Comparison of ENCODE assay signal across 19 mouse cellular contexts in the genomic region with DNA sequence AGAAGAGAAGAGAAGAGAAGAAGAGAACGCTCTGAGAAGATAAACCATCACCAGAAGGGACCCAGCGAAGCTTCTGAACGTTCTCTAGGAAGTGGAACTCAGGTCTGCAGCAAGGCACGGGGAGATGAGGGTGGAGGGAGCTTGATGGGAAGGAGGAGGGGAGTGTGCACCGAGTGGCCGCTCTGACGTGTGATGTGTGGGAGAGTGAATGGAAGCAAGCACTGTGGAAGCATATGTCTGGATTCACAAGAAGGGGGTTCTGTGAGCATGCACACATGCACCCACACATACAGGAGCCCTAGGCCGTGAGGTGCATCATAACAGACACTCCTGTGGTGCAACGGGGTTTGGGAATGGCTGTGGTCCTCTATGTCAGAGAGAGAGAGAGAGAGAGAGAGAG. TPM values are rescaled to one million over a fixed set of nuclear protein-coding genes. Genes with fewer than 3 reads are reported as not detected.
DNase-seq lines count a peak whose midpoint lies in the region.
"Had no signal": no experiment of that assay in that cellular context is flagged by ENCODE, and none has a peak within 500 bp of the region (broad histone marks: within the 10 kb centered on the region; RNA-seq: fewer than 3 reads in every experiment).

No protein-coding gene starts in this region.

- DNase-seq in frontal cortex, postnatal 36 days (ENCODE audit: low spot score in 2 of 2): peak; percentile 6 to 10
- no peak for DNase-seq in frontal cortex, postnatal 10 days (ENCODE audit: low spot score in 2 of 2)
- DNase-seq in right cerebral cortex, adult 2 months (ENCODE audit: low spot score in 2 of 2): peak; percentile 7
- no peak for DNase-seq in right cerebral cortex, postnatal 4 days
- DNase-seq in brain, adult 2 months (ENCODE audit: low read depth, low spot score): peak; percentile 53
- DNase-seq in telencephalon, adult 2 months (ENCODE audit: low read depth, low spot score): peak; percentile 23
- DNase-seq in adrenal gland, postnatal 36 days: no peak
- DNase-seq: adrenal gland, adult 2 months; adrenal gland, postnatal 10 days; adrenal gland, postnatal 25 days; cerebellum, adult 11 months; cerebellum, adult 18-20 months; cerebellum, adult 8-10 months; cerebellum, adult 9-11 months; cerebellum, postnatal 14 days; cerebellum, postnatal 36 days; embryo, embryonic 11 days had no signal

RNA-seq across cellular contexts. Expression of gene Col6a3, which starts 34.8 kb away (rescaled TPM):
- 10 to 100 TPM; 38.0 to 66.0 TPM for total RNA-seq in adrenal gland, postnatal 36 days (2021)
- total RNA-seq: common myeloid progenitor, adult 5-6 weeks; MEL had no signal

Comparison
In these comparisons a context has a peak if more than half of its experiments do, and no peak if none do; other contexts are left out.
1. DNase-seq: peak in frontal cortex, postnatal 36 days (2 of 2), right cerebral cortex, adult 2 months (2 of 2), brain, adult 2 months (single experiment) and telencephalon, adult 2 months (single experiment); none in frontal cortex, postnatal 10 days (0 of 2), right cerebral cortex, postnatal 4 days (single experiment) and adrenal gland, postnatal 36 days (0 of 2).